Mouse (Mus musculus): ENCODE measurements around the gene Tppp3.

DNA sequence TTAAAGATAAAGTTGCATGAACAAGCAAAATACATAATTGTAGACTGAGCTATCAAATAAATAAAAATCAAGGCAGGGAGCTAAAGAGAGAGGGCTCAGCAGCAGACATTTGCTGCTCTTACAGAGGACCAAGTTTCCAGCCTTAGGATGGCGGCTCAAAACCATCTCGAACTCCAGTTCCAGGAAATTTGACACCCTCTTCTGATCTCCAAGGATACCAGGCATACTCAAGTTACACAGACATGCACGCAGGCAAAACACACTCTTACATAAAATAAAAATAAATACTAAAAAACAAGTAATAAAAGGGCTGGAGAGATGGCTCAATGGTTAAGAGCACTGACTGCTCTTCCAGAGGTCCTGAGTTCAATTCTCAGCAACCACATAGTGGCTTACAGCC lies 22.2 kb upstream of the Tppp3 start:
- TF ChIP-seq CTCF (IDR thresholded peaks at IDR 0.05; ENCODE audit: low read depth, low read length) (no peak), POLR2A (IDR thresholded peaks at IDR 0.05; ENCODE audit: insufficient read depth, low read length) (no peak)
